Mouse (Mus musculus): Measurements from ENCODE around the gene Gm3285. TPM values are rescaled to one million over a fixed set of nuclear protein-coding genes. Genes with fewer than 3 reads are reported as not detected.
A peak's percentile ranks its signal among the peaks of the same experiment; 100 is the strongest.

Gm3285 gene
- polyA plus RNA-seq, 2 experiments, result 0.06 TPM; not detected in 1

DNA sequence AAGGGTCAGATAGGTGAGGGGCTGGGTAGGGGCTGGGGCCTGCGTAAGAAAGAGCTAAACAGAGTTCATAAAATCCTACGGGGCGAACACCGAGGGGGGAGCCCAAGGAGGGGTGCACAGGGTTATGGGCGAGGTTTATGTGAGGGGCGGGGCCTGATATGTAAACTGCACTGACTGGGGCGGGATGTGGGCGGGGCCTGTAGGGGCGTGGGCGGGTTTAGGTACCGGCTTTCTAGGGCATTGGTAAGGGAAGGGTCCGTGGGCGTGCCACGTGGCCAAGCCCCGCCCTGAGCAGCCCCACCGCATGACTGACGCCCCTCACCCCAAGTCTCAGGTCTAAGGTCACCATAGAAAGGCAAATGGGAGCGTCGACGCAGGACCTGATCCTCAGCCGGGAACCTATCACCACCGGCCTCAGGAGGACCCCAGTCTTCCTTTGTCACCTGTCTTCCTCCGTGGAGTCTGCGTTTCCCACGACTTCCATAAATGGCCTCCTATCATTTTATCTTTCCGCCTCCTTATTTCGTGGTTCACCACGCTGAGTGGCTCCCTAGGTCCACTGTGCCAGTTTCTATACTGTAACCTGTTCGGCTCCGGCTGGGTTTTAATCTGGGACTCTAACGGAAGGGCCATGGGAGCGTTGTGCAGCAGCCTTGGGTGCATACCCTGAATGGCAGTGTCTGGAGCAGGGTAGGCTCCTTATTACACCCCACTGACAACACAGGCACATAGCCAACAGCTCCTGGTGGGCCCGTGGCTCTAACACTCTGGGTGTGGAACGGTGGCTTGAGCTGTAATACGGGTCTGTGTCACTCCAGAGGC lies 41.3 kb downstream of the Gm3285 start:
- H3K27me3 ChIP-seq (ENCODE audit: control insufficient read depth, insufficient read depth, low read length), result no peaks in the 10 kb centered on the region
- 10% methylated on average over 31 of the region's 35 CpGs for WGBS
- no peaks in the 10 kb centered on the region; the same call in 1 of the 2 replicates for H3K9me3 ChIP-seq (ENCODE audit: control insufficient read depth, low read length)
- DNase-seq (ENCODE audit: low spot score), result peak; percentile 53
- TF ChIP-seq POLR2A (IDR thresholded peaks at IDR 0.05; ENCODE audit: borderline replicate concordance, extremely low read depth, insufficient read depth, insufficient read length), result no peak
- H3K4me1 ChIP-seq (ENCODE audit: control insufficient read depth, insufficient read depth, low read length), result 0 out of 2 replicates have a peak, but pooled peaks cover 6% of the 10 kb centered on the region
- H3K36me3 ChIP-seq (ENCODE audit: control insufficient read depth, insufficient read depth, low read length), result no peaks in the 10 kb centered on the region
- peak overlapping the region; percentile 63 for H3K4me3 ChIP-seq (replicated peaks; ENCODE audit: low read length)
- no peak overlapping the region for H3K9ac ChIP-seq (ENCODE audit: low read depth, low read length, severe bottlenecking)
- ATAC-seq (ENCODE audit: low FRiP score, low read depth), result peak; percentile 60
- no peak overlapping the region for H3K27ac ChIP-seq (replicated peaks; ENCODE audit: low read depth, low read length)
- peak overlapping the region; percentile 75 for H3K4me2 ChIP-seq (replicated peaks; ENCODE audit: low read depth, low read length, severe bottlenecking)

Other genes starting within 250 kb of the Gm3285 start
Only the 30 nearest of the 31 such genes appear.
- gene Tspear, start 175.4 kb upstream of the Gm3285 start, polyA plus RNA-seq (2012; rRNA removed), result 2.0 TPM in 2 replicates
- gene Tspear, start 175.4 kb upstream of the Gm3285 start, polyA plus RNA-seq (2014; fragmentation: Nextera tagmentation; extraction: Ambion mirVana), result 1.1 and 1.5 TPM in 2 replicates
- gene Gm19402, start 171.2 kb upstream of the Gm3285 start, polyA plus RNA-seq (2012; rRNA removed), result not detected in 2 replicates
- gene Gm19402, start 171.2 kb upstream of the Gm3285 start, polyA plus RNA-seq (2014; fragmentation: Nextera tagmentation; extraction: Ambion mirVana), result not detected in 2 replicates
- gene Gm9508, start 164.7 kb upstream of the Gm3285 start, polyA plus RNA-seq (2012; rRNA removed), result not detected in 2 replicates
- not detected in 2 replicates for gene Gm9508, start 164.7 kb upstream of the Gm3285 start, polyA plus RNA-seq (2014; fragmentation: Nextera tagmentation; extraction: Ambion mirVana)
- gene Gm10272, start 155.3 kb upstream of the Gm3285 start, polyA plus RNA-seq (2012; rRNA removed), result not detected in 2 replicates
- not detected in 2 replicates for gene Gm10272, start 155.3 kb upstream of the Gm3285 start, polyA plus RNA-seq (2014; fragmentation: Nextera tagmentation; extraction: Ambion mirVana)
- not detected in 2 replicates for gene Gm10024, start 150.5 kb upstream of the Gm3285 start, polyA plus RNA-seq (2012; rRNA removed)
- 0.94 TPM in 1 of 2 replicates, not detected in the other for gene Gm10024, start 150.5 kb upstream of the Gm3285 start, polyA plus RNA-seq (2014; fragmentation: Nextera tagmentation; extraction: Ambion mirVana)
- gene Gm10142, start 146.2 kb upstream of the Gm3285 start, polyA plus RNA-seq (2012; rRNA removed), result not detected in 2 replicates
- gene Gm10142, start 146.2 kb upstream of the Gm3285 start, polyA plus RNA-seq (2014; fragmentation: Nextera tagmentation; extraction: Ambion mirVana), result not detected in 2 replicates
- 0.10 and 0.20 TPM in 2 replicates for gene Krtap12-1, start 141.4 kb upstream of the Gm3285 start, polyA plus RNA-seq (2012; rRNA removed)
- gene Krtap12-1, start 141.4 kb upstream of the Gm3285 start, polyA plus RNA-seq (2014; fragmentation: Nextera tagmentation; extraction: Ambion mirVana), result not detected in 2 replicates
- gene Gm10100, start 135.5 kb upstream of the Gm3285 start, polyA plus RNA-seq (2012; rRNA removed), result not detected in 2 replicates
- gene Gm10100, start 135.5 kb upstream of the Gm3285 start, polyA plus RNA-seq (2014; fragmentation: Nextera tagmentation; extraction: Ambion mirVana), result not detected in 2 replicates
- not detected in 2 replicates for gene Gm18596, start 119.3 kb upstream of the Gm3285 start, polyA plus RNA-seq (2012; rRNA removed)
- not detected in 2 replicates for gene Gm18596, start 119.3 kb upstream of the Gm3285 start, polyA plus RNA-seq (2014; fragmentation: Nextera tagmentation; extraction: Ambion mirVana)
- gene Gm9736, start 110.6 kb upstream of the Gm3285 start, polyA plus RNA-seq (2012; rRNA removed), result not detected in 2 replicates
- gene Gm9736, start 110.6 kb upstream of the Gm3285 start, polyA plus RNA-seq (2014; fragmentation: Nextera tagmentation; extraction: Ambion mirVana), result not detected in 2 replicates
- gene Gm3233, start 102.3 kb upstream of the Gm3285 start, polyA plus RNA-seq (2012; rRNA removed), result not detected in 2 replicates
- gene Gm3233, start 102.3 kb upstream of the Gm3285 start, polyA plus RNA-seq (2014; fragmentation: Nextera tagmentation; extraction: Ambion mirVana), result not detected in 2 replicates
- gene Gm3238, start 90.7 kb upstream of the Gm3285 start, polyA plus RNA-seq (2012; rRNA removed), result not detected in 2 replicates
- not detected in 2 replicates for gene Gm3238, start 90.7 kb upstream of the Gm3285 start, polyA plus RNA-seq (2014; fragmentation: Nextera tagmentation; extraction: Ambion mirVana)
- not detected in 2 replicates for gene Gm7138, start 85.0 kb upstream of the Gm3285 start, polyA plus RNA-seq (2012; rRNA removed)
- gene Gm7138, start 85.0 kb upstream of the Gm3285 start, polyA plus RNA-seq (2014; fragmentation: Nextera tagmentation; extraction: Ambion mirVana), result not detected in 2 replicates
- not detected in 2 replicates for gene Gm3250, start 79.4 kb upstream of the Gm3285 start, polyA plus RNA-seq (2012; rRNA removed)
- gene Gm3250, start 79.4 kb upstream of the Gm3285 start, polyA plus RNA-seq (2014; fragmentation: Nextera tagmentation; extraction: Ambion mirVana), result not detected in 2 replicates
- not detected in 2 replicates for gene Gm7137, start 73.8 kb upstream of the Gm3285 start, polyA plus RNA-seq (2012; rRNA removed)
- not detected in 2 replicates for gene Gm7137, start 73.8 kb upstream of the Gm3285 start, polyA plus RNA-seq (2014; fragmentation: Nextera tagmentation; extraction: Ambion mirVana)
- gene Gm9639, start 66.9 kb upstream of the Gm3285 start, polyA plus RNA-seq (2012; rRNA removed), result not detected in 2 replicates
- gene Gm9639, start 66.9 kb upstream of the Gm3285 start, polyA plus RNA-seq (2014; fragmentation: Nextera tagmentation; extraction: Ambion mirVana), result not detected in 2 replicates
- gene Gm19668, start 62.8 kb upstream of the Gm3285 start, polyA plus RNA-seq (2012; rRNA removed), result not detected in 2 replicates
- gene Gm19668, start 62.8 kb upstream of the Gm3285 start, polyA plus RNA-seq (2014; fragmentation: Nextera tagmentation; extraction: Ambion mirVana), result not detected in 2 replicates
- gene Gm9507, start 50.1 kb upstream of the Gm3285 start, polyA plus RNA-seq (2012; rRNA removed), result not detected in 2 replicates
- not detected in 2 replicates for gene Gm9507, start 50.1 kb upstream of the Gm3285 start, polyA plus RNA-seq (2014; fragmentation: Nextera tagmentation; extraction: Ambion mirVana)
- gene Gm2696, start 47.3 kb upstream of the Gm3285 start, polyA plus RNA-seq (2012; rRNA removed), result 0.13 and 0.25 TPM in 2 replicates
- gene Gm2696, start 47.3 kb upstream of the Gm3285 start, polyA plus RNA-seq (2014; fragmentation: Nextera tagmentation; extraction: Ambion mirVana), result not detected in 2 replicates
- gene Krtap10-4, start 34.9 kb upstream of the Gm3285 start, polyA plus RNA-seq (2012; rRNA removed), result not detected in 2 replicates
- not detected in 2 replicates for gene Krtap10-4, start 34.9 kb upstream of the Gm3285 start, polyA plus RNA-seq (2014; fragmentation: Nextera tagmentation; extraction: Ambion mirVana)
- gene Krtap10-10, start 26.0 kb upstream of the Gm3285 start, polyA plus RNA-seq (2012; rRNA removed), result 0.08 and 0.14 TPM in 2 replicates
- not detected in 2 replicates for gene Krtap10-10, start 26.0 kb upstream of the Gm3285 start, polyA plus RNA-seq (2014; fragmentation: Nextera tagmentation; extraction: Ambion mirVana)
- gene Gm36176, start 15.2 kb upstream of the Gm3285 start, polyA plus RNA-seq (2012; rRNA removed), result not detected in 2 replicates
- not detected in 2 replicates for gene Gm36176, start 15.2 kb upstream of the Gm3285 start, polyA plus RNA-seq (2014; fragmentation: Nextera tagmentation; extraction: Ambion mirVana)
- gene Gm10318, start 9.1 kb upstream of the Gm3285 start, polyA plus RNA-seq (2012; rRNA removed), result 0.13 TPM in 1 of 2 replicates, not detected in the other
- not detected in 2 replicates for gene Gm10318, start 9.1 kb upstream of the Gm3285 start, polyA plus RNA-seq (2014; fragmentation: Nextera tagmentation; extraction: Ambion mirVana)
- gene Lrrc3, start 40.6 kb downstream of the Gm3285 start, polyA plus RNA-seq (2012; rRNA removed), result 3.6 and 4.8 TPM in 2 replicates
- 3.4 and 3.6 TPM in 2 replicates for gene Lrrc3, start 40.6 kb downstream of the Gm3285 start, polyA plus RNA-seq (2014; fragmentation: Nextera tagmentation; extraction: Ambion mirVana)
- gene Trpm2, start 108.6 kb downstream of the Gm3285 start, polyA plus RNA-seq (2012; rRNA removed), result 0.39 and 0.69 TPM in 2 replicates
- 0.06 and 0.41 TPM in 2 replicates for gene Trpm2, start 108.6 kb downstream of the Gm3285 start, polyA plus RNA-seq (2014; fragmentation: Nextera tagmentation; extraction: Ambion mirVana)
- 42.9 and 55.6 TPM in 2 replicates for gene 1810043G02Rik, start 116.5 kb downstream of the Gm3285 start, polyA plus RNA-seq (2012; rRNA removed)
- gene 1810043G02Rik, start 116.5 kb downstream of the Gm3285 start, polyA plus RNA-seq (2014; fragmentation: Nextera tagmentation; extraction: Ambion mirVana), result 26.5 and 27.1 TPM in 2 replicates
- gene Pfkl, start 148.1 kb downstream of the Gm3285 start, polyA plus RNA-seq (2012; rRNA removed), result 129 and 180 TPM in 2 replicates
- 112 and 122 TPM in 2 replicates for gene Pfkl, start 148.1 kb downstream of the Gm3285 start, polyA plus RNA-seq (2014; fragmentation: Nextera tagmentation; extraction: Ambion mirVana)
- gene Dnmt3l, start 180.0 kb downstream of the Gm3285 start, polyA plus RNA-seq (2012; rRNA removed), result 0.10 and 0.15 TPM in 2 replicates
- gene Dnmt3l, start 180.0 kb downstream of the Gm3285 start, polyA plus RNA-seq (2014; fragmentation: Nextera tagmentation; extraction: Ambion mirVana), result not detected in 2 replicates
- gene Aire, start 181.6 kb downstream of the Gm3285 start, polyA plus RNA-seq (2012; rRNA removed), result 4.3 and 5.3 TPM in 2 replicates
- gene Aire, start 181.6 kb downstream of the Gm3285 start, polyA plus RNA-seq (2014; fragmentation: Nextera tagmentation; extraction: Ambion mirVana), result 0.19 and 0.28 TPM in 2 replicates
- gene Icosl, start 207.3 kb downstream of the Gm3285 start, polyA plus RNA-seq (2012; rRNA removed), result 8.7 and 10.9 TPM in 2 replicates
- 5.6 and 6.9 TPM in 2 replicates for gene Icosl, start 207.3 kb downstream of the Gm3285 start, polyA plus RNA-seq (2014; fragmentation: Nextera tagmentation; extraction: Ambion mirVana)

Data from limb, embryonic 14.5 days (tissue).